Mouse (Mus musculus): ENCODE measurements around the gene Adgrl3.

The Adgrl3 gene

DNA sequence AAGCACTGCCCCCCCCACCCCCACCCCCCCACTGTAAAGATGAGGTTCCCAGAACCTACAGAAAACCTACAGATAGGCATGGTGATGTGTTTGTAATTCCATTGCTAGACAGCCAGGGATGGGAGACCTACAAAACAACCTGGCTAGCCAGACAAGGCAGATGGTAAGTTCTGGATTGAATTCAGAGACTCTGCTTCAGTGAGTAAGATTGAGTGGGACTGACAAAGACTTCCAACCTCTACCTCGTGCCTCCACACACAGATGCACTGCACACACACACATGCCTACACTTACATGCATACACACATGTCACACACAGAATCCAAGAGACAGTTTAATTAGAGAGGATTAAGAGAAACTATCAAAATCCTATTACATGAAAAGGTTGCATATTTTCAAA is 544.4 kb downstream of the Adgrl3 start:
- CTCF ChIA-PET = no interaction called here

DNA sequence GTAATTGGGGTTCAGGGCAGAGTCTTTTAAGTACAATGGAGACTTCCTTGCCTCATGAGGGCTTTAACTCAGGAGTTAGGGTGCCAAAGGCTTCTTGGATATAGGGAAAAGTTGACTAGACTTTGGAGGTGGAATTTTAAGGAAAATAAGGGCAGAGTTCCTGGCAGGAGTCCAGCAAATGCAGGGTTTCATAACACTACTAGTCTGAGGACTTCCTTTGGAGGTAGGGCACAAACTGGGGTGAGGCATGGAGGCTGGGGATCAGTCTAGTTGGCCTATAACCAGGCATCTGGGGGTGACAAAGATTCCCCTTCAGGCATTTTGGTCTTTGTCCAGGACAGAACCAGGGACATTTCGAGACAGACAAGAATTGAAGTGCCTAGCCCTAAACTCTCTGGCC is 546.6 kb downstream of the Adgrl3 start:
- CTCF ChIA-PET = no interaction called here

DNA sequence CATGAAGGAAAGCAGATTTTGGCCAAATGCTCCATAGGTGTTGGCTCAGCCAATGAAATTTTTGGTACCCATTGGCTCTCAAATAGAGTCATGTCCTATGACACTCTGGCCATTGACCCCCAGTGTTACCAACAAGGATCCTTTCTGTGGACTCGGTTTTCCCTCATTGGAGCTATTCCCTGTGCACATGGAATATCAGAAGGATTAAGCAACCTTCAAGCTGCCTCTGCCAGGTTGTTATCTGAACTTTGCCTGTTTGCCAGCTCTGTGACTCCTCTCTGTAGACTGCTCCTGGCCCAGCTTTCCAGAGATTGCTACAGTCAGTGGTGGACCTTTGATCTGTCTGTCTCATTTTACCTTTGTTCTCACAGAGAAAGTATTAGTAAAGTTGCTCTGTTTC is 548.8 kb downstream of the Adgrl3 start:
- CTCF ChIA-PET = no interaction called here

DNA sequence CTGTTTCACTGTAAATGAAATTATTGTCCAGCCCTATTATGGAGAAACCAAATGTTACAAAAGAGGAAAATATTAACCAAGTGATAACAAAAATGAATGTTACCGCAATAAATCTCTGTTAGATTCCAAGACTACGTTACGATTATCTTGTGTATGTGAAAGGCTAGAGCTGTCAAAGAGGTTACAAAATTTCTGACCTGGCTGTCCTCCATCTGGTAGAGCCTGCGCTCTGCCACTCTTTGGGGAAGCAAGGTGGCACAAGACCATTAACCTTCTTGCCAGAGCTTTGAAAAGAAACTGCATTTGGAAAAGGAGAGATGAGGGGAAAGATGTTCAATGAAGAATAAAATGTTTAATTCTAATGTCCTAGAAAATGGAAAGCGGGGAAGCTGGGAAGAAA is 562.9 kb downstream of the Adgrl3 start:
- CTCF ChIA-PET = no interaction called here

DNA sequence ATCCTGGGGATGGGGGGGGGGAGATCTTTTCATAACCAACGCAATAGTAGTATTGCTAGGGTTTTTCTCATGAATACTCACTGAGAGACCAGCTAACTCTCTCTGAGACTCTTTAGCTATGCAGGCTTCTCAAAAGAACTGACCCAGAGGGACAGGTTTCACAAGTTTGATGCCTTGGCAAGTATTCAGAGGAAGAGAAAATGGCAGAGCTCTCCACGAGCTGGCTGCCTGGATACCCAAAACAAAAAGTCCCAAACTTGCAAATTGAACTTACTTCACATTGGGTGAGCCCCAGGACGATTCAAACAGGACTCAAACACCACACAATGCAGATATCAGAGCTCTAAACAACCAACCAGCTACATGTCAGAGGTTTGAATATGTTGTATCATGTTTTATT is 563.5 kb downstream of the Adgrl3 start:
- CTCF ChIA-PET = no interaction called here

DNA sequence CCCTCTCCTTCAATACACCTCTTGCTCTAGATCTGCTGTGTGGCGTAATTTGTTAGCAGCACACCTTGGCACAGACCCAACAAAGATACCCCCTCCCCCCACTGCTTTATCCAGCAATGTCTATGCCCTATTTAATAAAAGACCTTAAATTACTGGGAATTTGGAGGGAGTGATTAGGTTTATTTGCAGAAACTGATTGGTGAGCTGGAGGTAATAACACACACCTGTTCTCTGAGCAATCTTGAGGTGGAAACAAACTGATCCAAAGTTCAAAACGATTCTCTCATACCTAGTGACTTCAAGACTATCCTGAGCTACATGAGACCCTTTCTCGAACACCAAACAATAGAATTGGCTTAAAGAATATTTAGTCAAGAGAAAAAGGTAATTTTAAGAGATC is 565.0 kb downstream of the Adgrl3 start:
- CTCF ChIA-PET = no interaction called here

- CTCF ChIA-PET = no interaction called here
Measured at GRCm38 (mm10) chr5:81590005-81590694, 570.2 kb downstream of the Adgrl3 start.

DNA sequence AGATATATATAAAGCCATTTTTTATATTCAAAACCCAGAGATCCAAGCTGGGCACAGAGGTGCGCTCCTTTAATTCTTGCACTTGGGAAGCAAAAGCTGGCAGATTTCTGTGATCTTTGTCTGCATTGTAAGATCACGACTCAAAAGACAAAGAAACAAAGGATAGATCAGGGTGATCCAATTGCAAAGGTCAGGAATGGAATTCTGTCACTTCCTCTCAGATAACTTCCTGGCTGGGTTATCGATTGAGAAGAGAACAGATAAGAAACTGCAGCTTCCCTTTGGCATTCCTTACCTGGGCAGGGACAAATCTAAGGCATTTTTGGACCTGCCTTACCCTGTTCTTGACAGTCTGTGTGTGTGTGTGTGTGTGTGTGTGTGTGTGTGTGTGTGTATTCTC is 571.5 kb downstream of the Adgrl3 start:
- CTCF ChIA-PET = interaction anchor here (0.6 kb wide), 1 partner anchor 52 kb away, joined by 8 read pairs; no protein-coding TSS in a partner anchor

- CTCF ChIA-PET = no interaction called here
Measured at GRCm38 (mm10) chr5:81593396-81593995, 573.6 kb downstream of the Adgrl3 start.

- CTCF ChIA-PET = no interaction called here
Measured at GRCm38 (mm10) chr5:81598041-81598440, 578.1 kb downstream of the Adgrl3 start.

DNA sequence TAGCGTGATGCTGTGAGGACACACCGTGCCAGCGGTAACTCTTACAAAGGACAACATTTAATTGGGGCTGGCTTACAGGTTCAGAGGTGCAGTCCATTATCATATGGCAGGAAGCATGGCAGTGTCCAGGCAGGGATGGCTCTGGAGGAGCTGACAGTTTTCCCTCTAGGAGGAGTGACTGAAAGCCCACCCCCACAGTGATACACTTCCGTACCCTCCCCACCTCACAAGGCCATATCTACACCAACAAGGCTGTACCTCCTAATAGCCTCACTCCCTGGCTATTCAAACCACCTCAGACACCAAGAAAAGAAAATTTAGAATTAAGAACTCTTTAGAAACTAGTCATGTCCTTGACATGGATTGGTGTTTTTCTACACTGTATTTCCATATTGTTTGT is 583.0 kb downstream of the Adgrl3 start:
- CTCF ChIA-PET = no interaction called here

DNA sequence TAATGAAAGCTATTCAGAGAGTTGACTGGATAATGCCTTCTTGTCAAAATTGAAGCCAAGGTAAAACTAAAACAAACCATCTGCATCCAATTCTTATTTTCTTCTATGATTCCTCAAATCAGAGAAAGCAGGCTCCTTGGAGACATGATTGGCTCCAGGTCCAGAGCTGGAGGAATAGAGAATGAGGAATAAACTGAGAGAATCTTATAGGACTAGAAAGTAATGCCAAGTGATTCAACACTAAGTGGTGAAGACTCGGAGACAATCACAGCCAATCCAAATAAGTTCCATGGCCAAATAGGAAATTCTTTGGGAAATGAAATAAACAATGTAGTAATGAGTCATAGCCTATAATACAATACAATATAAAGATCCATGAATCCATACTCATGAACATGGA is 585.7 kb downstream of the Adgrl3 start:
- CTCF ChIA-PET = no interaction called here

GRCm38 (mm10) chr5:81610223-81610622 is 590.3 kb downstream of the Adgrl3 start:
- CTCF ChIA-PET = no interaction called here

- CTCF ChIA-PET = no interaction called here
Measured at GRCm38 (mm10) chr5:81614674-81615073, 594.7 kb downstream of the Adgrl3 start.

DNA sequence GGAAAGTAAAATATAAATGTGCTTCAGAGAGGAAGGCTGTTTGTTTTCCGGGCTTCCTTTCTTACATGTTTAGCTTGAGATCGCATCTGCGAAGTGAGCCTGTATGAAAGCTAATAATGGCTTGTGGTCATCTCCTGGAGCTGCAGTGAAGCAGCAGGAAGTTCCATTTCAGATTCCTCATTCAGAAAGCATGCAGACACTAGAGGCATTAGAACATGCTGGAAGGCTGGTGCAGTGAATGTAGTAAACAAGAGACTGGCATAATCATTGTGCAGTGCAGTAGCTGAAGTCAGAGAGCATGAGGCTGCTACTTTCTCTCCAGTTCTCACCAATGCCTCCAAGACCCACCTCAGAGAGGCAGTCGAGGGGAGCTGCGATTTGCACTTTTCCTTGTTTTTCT is 601.2 kb downstream of the Adgrl3 start:
- CTCF ChIA-PET = no interaction called here

DNA sequence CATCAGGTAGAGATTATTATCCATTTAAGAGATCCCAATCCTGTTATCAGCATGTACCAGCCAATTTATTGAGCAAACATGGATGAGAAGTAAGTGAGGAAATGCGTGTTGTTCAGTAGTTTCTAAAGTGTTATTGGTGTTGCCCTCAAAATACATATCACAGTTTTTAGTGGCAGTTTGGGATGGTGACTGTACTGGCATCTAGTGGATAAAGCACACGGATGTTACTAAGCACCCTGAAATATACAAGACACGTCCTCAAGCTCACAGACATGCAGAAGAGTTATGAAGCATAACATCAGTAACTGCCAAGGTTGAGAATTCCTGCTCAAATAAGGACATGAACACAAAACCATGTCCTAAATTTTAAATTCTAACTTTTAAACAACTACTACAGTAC is 601.8 kb downstream of the Adgrl3 start:
- CTCF ChIA-PET = no interaction called here

GRCm38 (mm10) chr5:81623846-81624245 is 603.9 kb downstream of the Adgrl3 start:
- CTCF ChIA-PET = no interaction called here

GRCm38 (mm10) chr5:81636169-81636568 is 616.2 kb downstream of the Adgrl3 start:
- CTCF ChIA-PET = no interaction called here

GRCm38 (mm10) chr5:81638422-81638821 is 618.5 kb downstream of the Adgrl3 start:
- CTCF ChIA-PET = no interaction called here

DNA sequence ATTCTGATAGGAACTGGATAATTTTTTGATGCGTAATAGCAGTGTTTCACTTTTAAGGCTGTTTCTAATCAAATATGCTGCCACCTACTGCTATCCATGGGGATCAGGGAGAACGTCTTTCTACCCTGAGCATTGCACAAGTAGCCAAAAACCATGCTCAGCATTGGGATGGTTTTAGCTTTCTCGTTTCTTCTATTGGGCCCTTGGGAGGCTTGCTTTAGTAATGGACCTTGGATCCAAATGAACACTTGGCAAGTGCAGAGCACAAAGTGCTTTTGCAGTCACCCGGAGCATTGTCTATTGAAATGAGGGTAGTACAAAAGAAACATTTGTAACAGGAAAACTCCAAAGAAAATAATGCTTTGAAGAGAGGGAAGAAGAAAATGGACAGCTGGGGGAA is 620.2 kb downstream of the Adgrl3 start:
- CTCF ChIA-PET = no interaction called here

- CTCF ChIA-PET = no interaction called here
Measured at GRCm38 (mm10) chr5:81645557-81645956, 625.6 kb downstream of the Adgrl3 start.

DNA sequence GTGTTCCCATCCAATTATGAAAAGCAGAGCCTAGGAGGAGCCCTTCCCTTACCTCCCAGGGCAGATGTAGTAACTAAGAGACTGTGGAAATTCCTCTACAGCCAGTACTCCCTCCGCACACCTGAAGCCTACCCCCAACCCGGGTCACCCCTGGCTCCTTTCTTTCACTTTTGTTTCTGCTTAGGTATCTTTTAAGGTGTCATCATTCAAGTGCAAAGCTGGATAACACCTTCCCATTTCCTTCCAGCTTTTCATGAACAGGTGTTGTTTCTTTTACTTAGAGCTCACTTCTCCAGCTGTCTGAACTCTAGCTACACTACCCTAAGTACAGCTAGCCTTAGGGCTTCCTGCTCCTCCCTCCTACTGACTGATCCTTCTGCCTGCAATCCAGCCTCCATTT is 634.0 kb downstream of the Adgrl3 start:
- CTCF ChIA-PET = no interaction called here

DNA sequence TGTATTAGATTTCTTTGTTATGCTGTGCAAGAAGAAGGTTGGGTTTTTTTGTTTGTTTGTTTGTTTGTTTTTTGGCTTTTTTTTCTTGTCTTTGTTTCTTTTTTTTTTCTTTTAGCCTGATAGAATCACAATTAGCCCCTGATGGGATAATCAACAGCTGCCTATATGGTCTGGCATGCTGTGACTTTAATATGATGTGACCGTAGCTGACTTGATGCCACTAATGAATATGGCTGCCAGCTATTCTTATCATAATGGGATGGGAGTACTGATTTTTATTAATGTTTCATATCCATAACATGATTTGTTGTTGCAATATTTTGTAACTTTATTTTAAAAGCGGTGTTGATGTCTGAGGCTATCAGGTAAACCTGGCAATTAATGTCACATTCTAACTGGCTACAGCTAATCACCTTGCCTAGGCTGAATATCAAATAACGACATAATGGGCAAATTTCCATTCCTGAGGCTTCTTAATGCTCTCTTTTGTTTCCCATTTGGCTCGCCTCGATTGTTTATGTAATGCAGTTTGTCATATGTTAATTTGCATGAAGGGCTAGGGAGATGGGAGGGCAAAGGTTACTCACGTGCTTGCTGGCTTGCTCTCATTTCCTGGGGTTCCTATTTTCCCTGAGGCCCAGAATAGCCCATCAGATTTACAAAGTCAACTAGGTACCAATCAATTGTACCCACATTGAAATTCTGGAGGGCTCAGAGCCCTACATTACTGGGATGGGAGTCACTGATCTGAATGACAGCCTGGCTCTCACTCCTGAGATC is 641.9 kb downstream of the Adgrl3 start:
- CTCF ChIA-PET = no interaction called here
